Mouse (Mus musculus) testis, adult 2 months (tissue): Measurements from ENCODE around the gene 9130230L23Rik. TPM values are rescaled to one million over a fixed set of nuclear protein-coding genes. Genes with fewer than 3 reads are reported as not detected.
A peak's percentile ranks its signal among the peaks of the same experiment; 100 is the strongest.

ENCODE experiments used
- H3K27ac ChIP-seq: fragments of 200-500 bp; 2 replicates; pipeline ENCODE4 v1.5.1; 2012; ENCODE audit warnings: low read depth, low read length; ENCODE audit not compliant: control insufficient read depth, insufficient read depth
- H3K27me3 ChIP-seq: fragments of 200-500 bp; 2 replicates; pipeline ENCODE4 v1.6.1; 2012; ENCODE audit warnings: mild to moderate bottlenecking, low read length, moderate library complexity; ENCODE audit not compliant: control insufficient read depth, insufficient read depth
- H3K36me3 ChIP-seq: fragments of 200-500 bp; 2 replicates; pipeline ENCODE4 v1.6.1; 2012; ENCODE audit warnings: mild to moderate bottlenecking, low read length; ENCODE audit not compliant: control insufficient read depth, insufficient read depth
- H3K4me1 ChIP-seq: fragments of 200-500 bp; 2 replicates; pipeline ENCODE4 v1.6.1; 2012; ENCODE audit warnings: low read length; ENCODE audit not compliant: control insufficient read depth, insufficient read depth
- H3K4me3 ChIP-seq: fragments of 200-500 bp; 2 replicates; pipeline ENCODE4 v1.5.1; 2012; ENCODE audit warnings: low read depth, mild to moderate bottlenecking, low read length, moderate library complexity, mixed read lengths; ENCODE audit not compliant: control insufficient read depth
- CTCF ChIP-seq: fragments of 200-500 bp; IDR thresholded peaks from 2 replicates; pipeline ENCODE4 v1.5.1; 2012; ENCODE audit warnings: low read depth, mild to moderate bottlenecking, inconsistent platforms, low read length, moderate library complexity; ENCODE audit not compliant: control insufficient read depth, insufficient read depth, insufficient replicate concordance
- POLR2A ChIP-seq: fragments of 200-500 bp; IDR thresholded peaks from 2 replicates; pipeline ENCODE4 v1.6.1; 2012; ENCODE audit warnings: low read depth, mild to moderate bottlenecking, inconsistent platforms, low read length, moderate library complexity; ENCODE audit not compliant: control insufficient read depth
- polyA plus RNA-seq: library from polyadenylated mRNA; depleted of rRNA; stranded (reverse); fragments of >200 nt; gene quantifications from 2 replicates; pipeline ENCODE4 v1.2.3, GENCODE M21; 2012; rRNA removed

Gene 9130230L23Rik
- polyA plus RNA-seq, 1 experiment: 0.61 TPM

GRCm38 (mm10) chr5:65949822-65950221 is 54.3 kb downstream of the 9130230L23Rik start:
- Histone ChIP-seq H3K36me3 (no peaks in the 10 kb centered on the region), H3K27ac (no peak overlapping the region), H3K27me3 (no peaks in the 10 kb centered on the region), H3K4me3 (no peak overlapping the region), H3K4me1 (peaks cover 7% of the 10 kb centered on the region)
- TF ChIP-seq POLR2A (no peak), CTCF (no peak)

DNA sequence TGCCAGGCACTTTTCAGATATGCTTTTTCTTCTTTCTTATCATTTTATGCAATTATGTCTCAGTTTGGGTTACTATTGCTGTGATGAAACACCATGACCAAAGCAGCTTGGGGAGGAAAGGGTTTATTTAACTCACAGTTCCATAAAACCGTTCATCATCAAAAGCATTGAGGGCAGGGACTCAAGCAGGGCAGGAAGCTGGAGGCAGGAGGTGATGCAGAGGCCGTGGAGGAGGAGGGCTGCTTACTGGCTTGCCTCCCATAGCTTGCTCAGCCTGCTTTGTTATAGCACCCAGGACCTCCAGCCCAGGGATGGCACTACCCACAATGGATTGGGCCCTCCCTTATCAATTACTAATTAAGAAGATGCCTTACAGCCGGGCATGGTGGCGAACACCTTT is 62.9 kb downstream of the 9130230L23Rik start:
- no peak overlapping the region for H3K27ac ChIP-seq
- TF ChIP-seq CTCF (no peak), POLR2A (no peak)
- no peaks in the 10 kb centered on the region; the same call in none of the 2 replicates for H3K4me1 ChIP-seq
- no peaks in the 10 kb centered on the region for H3K27me3 ChIP-seq
- no peak overlapping the region for H3K4me3 ChIP-seq
- no peaks in the 10 kb centered on the region for H3K36me3 ChIP-seq

GRCm38 (mm10) chr5:65937998-65938715 is 65.9 kb downstream of the 9130230L23Rik start:
- no peak overlapping the region for H3K4me3 ChIP-seq
- no peaks in the 10 kb centered on the region; the same call in none of the 2 replicates for H3K4me1 ChIP-seq
- H3K27ac ChIP-seq: no peak overlapping the region
- no peaks in the 10 kb centered on the region for H3K27me3 ChIP-seq
- TF ChIP-seq CTCF (peak; percentile 86; the same call in 1 of the 2 replicates), POLR2A (no peak)
- no peaks in the 10 kb centered on the region for H3K36me3 ChIP-seq

GRCm38 (mm10) chr5:65937011-65937726 is 66.9 kb downstream of the 9130230L23Rik start:
- Histone ChIP-seq H3K27ac (no peak overlapping the region), H3K36me3 (no peaks in the 10 kb centered on the region), H3K4me1 (no peaks in the 10 kb centered on the region; the same call in none of the 2 replicates), H3K27me3 (no peaks in the 10 kb centered on the region), H3K4me3 (no peak overlapping the region)
- TF ChIP-seq POLR2A (no peak), CTCF (no peak)

GRCm38 (mm10) chr5:65934783-65935182 is 69.3 kb downstream of the 9130230L23Rik start, which contains the start of gene Chrna9:
TSS of gene Chrna9 (plus strand) at chr5:65934921.
- no peak within 1 kb of the TSS for H3K4me3 ChIP-seq
- TF ChIP-seq POLR2A (no peak), CTCF (no peak)
- no peaks in the 10 kb centered on the region for H3K27me3 ChIP-seq
- H3K27ac ChIP-seq: no peak within 1 kb of the TSS
- no peaks in the 10 kb centered on the region for H3K36me3 ChIP-seq
- H3K4me1 ChIP-seq: no peaks in the 10 kb centered on the region; the same call in 1 of the 2 replicates

DNA sequence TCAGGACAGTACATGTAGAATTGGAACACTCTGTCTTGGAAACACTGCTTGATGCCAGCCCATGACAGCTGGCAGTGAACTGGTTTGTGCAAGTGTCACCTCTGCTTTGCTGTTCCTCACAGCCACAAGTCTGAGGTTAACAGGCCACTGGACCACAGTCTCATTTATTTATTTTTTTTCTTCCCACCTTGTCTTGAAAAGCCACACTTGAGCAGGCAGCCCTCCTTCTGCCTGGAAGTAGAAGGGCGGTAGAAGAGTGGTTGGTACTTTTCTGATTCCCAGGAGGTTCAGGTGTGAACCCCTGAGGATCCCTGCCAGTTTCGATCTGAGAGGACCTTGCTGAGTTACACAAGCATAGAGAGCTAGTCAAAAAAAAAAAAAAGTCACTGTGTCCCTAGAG is 70.3 kb downstream of the 9130230L23Rik start:
- TF ChIP-seq CTCF (no peak), POLR2A (no peak)
- no peak overlapping the region for H3K27ac ChIP-seq
- no peaks in the 10 kb centered on the region for H3K27me3 ChIP-seq
- no peaks in the 10 kb centered on the region for H3K36me3 ChIP-seq
- no peaks in the 10 kb centered on the region; the same call in 1 of the 2 replicates for H3K4me1 ChIP-seq
- H3K4me3 ChIP-seq: no peak overlapping the region

- no peaks in the 10 kb centered on the region for H3K36me3 ChIP-seq
- TF ChIP-seq CTCF (no peak), POLR2A (no peak)
- H3K27ac ChIP-seq: no peak overlapping the region
- H3K27me3 ChIP-seq: no peaks in the 10 kb centered on the region
- H3K4me3 ChIP-seq: no peak overlapping the region
- no peaks in the 10 kb centered on the region for H3K4me1 ChIP-seq
These were observed 70.8 kb downstream of the 9130230L23Rik start for GRCm38 (mm10) chr5:65933258-65933657.

- H3K4me3 ChIP-seq: no peak overlapping the region
- no peak for TF ChIP-seq CTCF
- no peak for TF ChIP-seq POLR2A
- H3K27me3 ChIP-seq: no peaks in the 10 kb centered on the region
- H3K27ac ChIP-seq: no peak overlapping the region
- no peaks in the 10 kb centered on the region for H3K36me3 ChIP-seq
- no peaks in the 10 kb centered on the region for H3K4me1 ChIP-seq
These were observed 73.9 kb downstream of the 9130230L23Rik start for GRCm38 (mm10) chr5:65930171-65930570.

Other genes starting within 250 kb of the 9130230L23Rik start
- 9.7 and 9.9 TPM in 2 replicates for gene N4bp2, start 240.8 kb downstream of the 9130230L23Rik start, polyA plus RNA-seq
- 0.58 and 0.63 TPM in 2 replicates for gene Rhoh, start 143.1 kb downstream of the 9130230L23Rik start, polyA plus RNA-seq
- 5.4 and 5.5 TPM in 2 replicates for gene Chrna9, start 69.4 kb downstream of the 9130230L23Rik start, polyA plus RNA-seq
- gene Rbm47, start 168.8 kb upstream of the 9130230L23Rik start, polyA plus RNA-seq: 24.9 and 31.5 TPM in 2 replicates